Mouse (Mus musculus): ENCODE data around the gene Ctnnbl1.

GRCm38 (mm10) chr2:157744619-157745018 lies 7.4 kb downstream of the Ctnnbl1 start:
- TF ChIP-seq POLR2A (IDR thresholded peaks at IDR 0.05; ENCODE audit: low read depth, low read length) (no peak), CTCF (IDR thresholded peaks at IDR 0.05; ENCODE audit: extremely low read depth, insufficient read depth, insufficient read length, insufficient replicate concordance) (no peak)
